Mouse (Mus musculus) inflammation-experienced regulatory T-cells, adult 6 months (primary cell): ENCODE measurements around the gene Dchs2. TPM values are rescaled to one million over a fixed set of nuclear protein-coding genes. Genes with fewer than 3 reads are reported as not detected.

Experiments used
- ATAC-seq: one replicate; pipeline ENCODE4 v1.8.0; 2017
- polyA plus RNA-seq, 3 experiments: library from polyadenylated mRNA; unstranded; fragments of 100-300 nt; shearing (Covaris generic); gene quantifications; one replicate each; pipeline ENCODE4 v1.2.1; 2017

Dchs2 gene
- polyA plus RNA-seq, 3 experiments from 2014 or later: not detected

GRCm38 (mm10) chr3:83259421-83259820, 131.7 kb downstream of the Dchs2 start:
- ATAC-seq: no peak

DNA sequence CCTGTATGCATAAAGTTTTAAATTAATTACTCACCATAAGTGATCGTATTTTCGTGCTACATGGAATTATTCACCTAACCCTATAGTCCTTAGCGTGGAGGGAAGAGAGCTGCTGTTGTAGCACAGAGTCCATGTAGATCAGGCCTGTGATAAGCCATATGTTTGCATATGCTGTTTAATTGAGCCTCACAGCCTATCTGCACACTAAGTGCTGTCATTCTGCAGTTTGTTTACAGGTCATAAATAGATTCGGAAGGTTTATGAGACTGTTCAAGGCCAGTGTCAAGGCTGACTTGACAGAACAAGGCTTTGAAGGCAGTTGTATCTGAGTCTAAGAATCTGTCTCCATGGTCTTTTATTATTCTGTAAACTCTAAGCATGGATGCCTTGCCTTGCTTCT, 138.3 kb downstream of the Dchs2 start:
- ATAC-seq: no peak

DNA sequence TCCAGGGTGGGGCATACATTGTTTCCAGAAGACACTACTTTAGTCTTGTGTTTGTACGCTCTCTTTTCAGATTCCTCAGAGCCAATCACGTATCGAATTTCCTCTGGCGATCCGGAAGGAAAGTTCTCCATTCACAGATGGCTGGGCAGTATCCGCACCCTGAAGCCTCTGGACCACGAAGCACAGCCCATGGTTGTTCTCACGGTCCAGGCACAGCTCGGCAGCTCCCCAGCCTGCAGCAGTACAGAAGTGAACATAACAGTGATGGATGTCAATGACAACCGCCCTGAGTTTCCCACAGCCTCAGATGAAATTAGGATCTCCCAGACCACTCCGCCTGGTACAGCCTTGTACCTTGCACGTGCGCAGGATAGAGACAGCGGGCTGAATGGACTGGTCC, 142.5 kb downstream of the Dchs2 start:
- no peak for ATAC-seq

DNA sequence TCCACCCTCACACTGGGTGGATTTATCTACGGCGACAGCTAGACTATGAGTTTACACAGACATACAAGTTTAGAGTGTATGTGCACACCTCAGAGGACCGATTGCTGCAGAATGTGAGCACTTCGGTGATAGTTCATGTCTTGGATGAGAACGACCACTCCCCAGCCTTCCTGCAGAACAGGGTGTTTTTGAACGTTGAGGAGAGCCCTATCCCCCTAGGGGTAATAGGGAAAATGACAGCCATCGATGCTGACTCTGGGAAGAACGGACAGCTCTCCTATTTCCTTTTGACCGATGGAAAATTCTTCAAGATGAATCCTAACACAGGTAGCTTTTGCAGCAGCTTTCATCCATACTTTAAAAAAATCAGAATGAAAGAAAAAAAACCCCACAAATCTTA, 143.2 kb downstream of the Dchs2 start:
- ATAC-seq: no peak

- no peak for ATAC-seq
Measured at GRCm38 (mm10) chr3:83273555-83274244, 146.0 kb downstream of the Dchs2 start.

DNA sequence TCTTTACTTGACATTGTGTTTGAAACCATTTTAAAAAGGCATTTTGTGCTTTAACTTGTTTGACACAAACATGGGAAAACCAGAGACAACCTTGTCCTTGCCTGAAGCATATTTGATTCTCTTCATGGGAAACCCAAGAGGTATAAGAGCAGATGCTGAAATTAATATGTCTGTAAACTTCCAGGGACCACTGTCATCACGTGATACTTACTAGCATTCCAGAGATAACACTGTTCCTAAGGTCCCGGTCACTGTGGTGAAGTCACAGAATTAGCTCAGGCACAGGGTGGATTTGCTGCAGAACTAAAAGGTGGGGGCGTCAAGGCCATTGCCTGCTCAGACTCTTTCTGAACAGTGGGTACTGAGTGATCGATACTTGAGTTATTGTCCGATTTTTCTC, 148.0 kb downstream of the Dchs2 start:
- no peak for ATAC-seq

DNA sequence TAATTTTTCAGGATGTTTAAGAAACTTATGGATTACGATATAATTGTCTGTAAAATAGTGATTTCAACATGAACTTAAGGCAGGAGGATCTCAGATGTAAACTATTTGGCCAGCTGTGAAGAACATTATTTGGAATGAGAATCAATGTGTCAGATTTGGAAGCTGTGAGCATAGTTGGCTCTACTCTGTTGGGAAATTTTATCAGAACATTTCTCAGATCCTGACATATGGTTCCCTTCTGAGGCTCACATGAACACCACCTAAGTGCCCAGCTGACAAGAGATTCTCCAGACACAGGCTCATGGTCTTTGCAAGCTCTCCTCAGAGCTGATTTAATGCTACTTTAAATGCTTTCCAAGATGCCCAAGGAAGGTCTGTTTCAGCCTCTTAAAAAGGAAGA, 156.1 kb downstream of the Dchs2 start:
- no peak for ATAC-seq

GRCm38 (mm10) chr3:83286975-83287405, 159.2 kb downstream of the Dchs2 start:
- no peak for ATAC-seq

DNA sequence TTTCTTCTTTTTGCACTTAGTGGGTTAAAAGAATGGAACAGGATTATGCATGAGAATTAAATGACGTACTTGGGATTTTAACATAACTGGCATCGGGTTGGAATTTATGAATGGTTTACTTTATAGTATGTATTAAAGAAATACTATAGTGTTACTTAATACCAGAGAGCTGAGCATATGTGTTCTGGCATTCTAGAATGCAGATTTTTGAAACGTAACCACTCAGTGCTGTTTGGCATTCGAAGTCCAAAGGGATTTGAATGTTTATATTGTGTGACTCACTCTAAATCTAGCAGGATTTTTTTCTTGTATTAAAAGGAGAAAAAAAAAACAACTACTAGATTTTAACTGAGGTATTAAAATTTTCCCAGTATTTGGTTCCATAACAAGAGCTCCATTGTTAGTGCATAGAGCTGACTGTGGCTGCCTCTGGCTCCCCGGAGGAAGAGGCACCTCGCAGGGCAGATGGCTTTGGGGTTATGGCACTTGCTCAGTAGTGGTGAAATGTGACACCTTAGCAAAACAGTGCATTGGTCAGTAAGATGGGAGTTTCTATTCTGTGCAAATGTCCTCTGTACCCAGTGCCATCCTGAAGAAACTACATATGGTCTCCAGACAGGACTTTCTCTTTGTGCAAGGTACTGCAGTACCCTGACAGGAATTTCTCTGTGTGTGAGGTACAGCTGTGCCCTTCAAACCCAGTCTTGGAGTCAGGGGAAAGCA, 160.5 kb downstream of the Dchs2 start:
- ATAC-seq: no peak

- no peak for ATAC-seq
Measured at GRCm38 (mm10) chr3:83290482-83290881, 162.7 kb downstream of the Dchs2 start.

DNA sequence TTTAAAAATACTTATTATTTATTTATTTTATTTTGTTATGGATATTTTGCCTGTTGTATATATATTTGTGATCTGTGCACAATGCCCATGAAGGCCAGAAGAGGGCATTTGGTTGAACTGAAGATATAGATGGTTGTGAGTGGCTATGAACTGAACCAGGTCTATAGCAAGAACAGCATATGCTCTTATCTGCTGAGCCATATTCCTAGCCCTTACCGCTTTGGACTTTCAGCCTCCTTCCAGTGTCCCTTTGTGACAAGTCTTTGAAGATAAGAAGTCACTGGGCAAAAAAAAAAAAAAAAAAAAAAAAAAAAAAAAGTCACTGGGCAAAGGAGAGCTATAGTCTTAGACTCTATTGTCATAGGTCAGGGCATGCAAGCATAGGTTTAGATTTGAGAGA, 163.2 kb downstream of the Dchs2 start:
- no peak for ATAC-seq

DNA sequence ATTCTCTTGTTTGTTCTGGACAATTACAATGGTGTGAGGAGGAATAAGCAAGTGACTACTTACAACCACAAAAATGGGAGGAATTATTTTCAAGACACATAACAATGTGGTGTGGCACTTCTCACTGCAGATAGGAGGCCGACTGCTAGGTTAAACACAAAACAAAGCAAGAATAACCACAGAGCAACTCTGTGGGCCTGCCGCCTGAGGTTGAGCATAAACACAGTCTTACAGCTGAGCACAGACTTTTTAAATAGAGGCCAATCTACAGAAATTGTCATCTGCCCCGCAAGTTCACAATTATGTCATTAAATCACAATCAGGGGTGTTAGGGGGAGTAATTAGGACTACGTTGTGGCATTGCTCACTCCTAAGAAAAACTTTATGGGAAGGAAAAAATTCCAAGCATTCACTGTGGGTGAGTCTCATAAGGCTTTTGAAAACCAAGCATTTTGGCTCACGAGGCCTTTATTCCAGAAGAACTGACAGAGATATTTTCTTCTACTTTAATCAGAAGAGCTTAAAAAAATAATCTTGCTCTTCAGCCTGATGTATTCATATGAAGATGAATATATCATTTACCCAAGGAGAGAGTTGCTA, 172.1 kb downstream of the Dchs2 start:
- no peak for ATAC-seq

GRCm38 (mm10) chr3:83303876-83304275, 176.1 kb downstream of the Dchs2 start:
- no peak for ATAC-seq

- ATAC-seq: no peak
Measured at GRCm38 (mm10) chr3:83345928-83346327, 218.2 kb downstream of the Dchs2 start.

DNA sequence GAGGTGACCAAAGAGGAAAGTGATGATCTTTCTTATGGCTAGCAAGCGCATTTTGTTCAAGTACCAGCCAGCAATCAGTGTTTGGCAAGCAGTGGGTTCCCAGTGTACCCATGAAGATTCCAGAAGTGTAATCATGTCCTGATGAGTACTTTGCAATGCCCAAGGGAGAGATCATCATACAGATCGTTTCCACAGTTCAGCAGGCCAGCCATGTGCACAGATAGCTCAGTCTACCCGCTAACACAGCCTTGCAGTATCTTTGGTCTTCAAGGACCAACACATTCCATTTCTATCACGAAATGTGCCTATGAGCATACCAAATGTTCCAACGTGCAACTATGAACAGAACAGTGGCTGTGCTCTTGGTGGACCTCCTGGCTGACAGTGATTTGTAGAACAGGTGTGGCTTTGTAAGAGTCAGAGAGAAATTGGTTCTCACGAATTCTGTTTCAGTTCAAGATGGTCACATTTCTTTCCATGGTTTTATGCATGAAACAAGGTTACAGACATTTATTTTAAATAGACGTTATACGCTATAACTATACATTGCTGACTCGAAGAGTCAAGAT, 240.8 kb downstream of the Dchs2 start:
- ATAC-seq: no peak

DNA sequence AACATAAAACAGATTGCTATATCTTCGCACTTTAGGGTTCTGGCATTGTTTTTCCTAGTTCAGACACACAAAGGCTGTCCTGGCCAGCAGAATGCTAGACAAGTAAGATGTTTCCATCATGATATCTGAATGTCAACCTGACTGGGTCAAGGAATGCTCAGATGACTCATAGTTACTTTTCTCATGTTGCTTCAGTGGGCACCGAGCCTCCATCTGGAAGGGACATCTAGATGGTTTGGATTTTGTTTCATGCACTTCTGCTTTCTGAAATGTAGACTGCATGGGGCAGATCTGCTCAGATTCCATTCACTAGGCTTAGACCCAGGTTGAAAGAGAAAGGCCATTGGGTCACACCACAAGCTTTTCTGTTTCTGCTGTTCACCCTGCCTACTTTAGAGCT, 242.1 kb downstream of the Dchs2 start:
- no peak for ATAC-seq

- ATAC-seq: no peak
Measured at GRCm38 (mm10) chr3:83374333-83374732, 246.6 kb downstream of the Dchs2 start.

DNA sequence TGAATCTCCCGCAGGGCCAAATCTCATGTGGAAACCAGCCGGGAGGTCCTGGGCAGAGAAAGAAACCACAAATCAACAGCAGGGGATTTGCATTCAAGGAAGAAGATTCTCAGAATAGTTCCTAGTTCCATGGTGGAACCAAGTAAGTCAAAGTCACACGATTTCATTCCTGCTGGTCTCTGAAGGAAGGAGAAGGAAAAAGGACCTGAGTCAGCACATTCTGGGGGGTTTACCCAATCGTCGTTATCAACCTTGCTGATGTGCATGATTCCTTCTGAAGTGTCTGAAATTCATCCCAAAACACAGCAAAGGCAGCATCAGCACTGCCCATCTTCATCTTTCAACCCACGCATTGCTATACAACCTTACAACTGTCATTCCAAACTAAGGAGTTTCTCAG, 249.1 kb downstream of the Dchs2 start:
- ATAC-seq: no peak

Other genes starting within 250 kb of the Dchs2 start
- not detected for gene Lrat, start 224.0 kb upstream of the Dchs2 start, polyA plus RNA-seq
- gene Fgg, start 120.2 kb upstream of the Dchs2 start, polyA plus RNA-seq: not detected
- not detected for gene Fga, start 101.9 kb upstream of the Dchs2 start, polyA plus RNA-seq
- gene Fgb, start 78.1 kb upstream of the Dchs2 start, polyA plus RNA-seq: not detected
- 10 to 100 TPM; 53.1 to 55.3 (median 55.0) TPM for gene Plrg1, start 72.4 kb upstream of the Dchs2 start, polyA plus RNA-seq